Mouse (Mus musculus) liver, embryonic 16.5 days (tissue): ENCODE data around the gene Fyb. TPM values are rescaled to one million over a fixed set of nuclear protein-coding genes. Genes with fewer than 3 reads are reported as not detected.
A peak's percentile ranks its signal among the peaks of the same experiment; 100 is the strongest.
"Not testable (repeated sequence)": the region's sequence is repeated elsewhere in the genome, so short reads cannot be mapped to it uniquely, and the experiment has no call there.

Experiments
- ATAC-seq: fragments of 200-750 bp; cut with Nextera tagmentation; 2 replicates; pipeline ENCODE4 v1.8.0; 2017; ENCODE audit warnings: low read depth, mild to moderate bottlenecking, moderate number of reproducible peaks, moderate library complexity
- H3K27ac ChIP-seq: fragments of 300-500 bp; sonication (generic); 2 replicates; pipeline ENCODE4 v1.5.1; 2014; ENCODE audit warnings: mild to moderate bottlenecking, low read length
- H3K27me3 ChIP-seq: fragments of 300-500 bp; sonication (generic); 2 replicates; pipeline ENCODE4 v1.6.1; 2014; ENCODE audit warnings: low read depth, low read length, mixed read lengths; ENCODE audit not compliant: control insufficient read depth, insufficient read depth
- H3K36me3 ChIP-seq: fragments of 300-500 bp; sonication (generic); 2 replicates; pipeline ENCODE4 v1.6.1; 2014; ENCODE audit warnings: mild to moderate bottlenecking; ENCODE audit not compliant: control insufficient read depth, insufficient read depth
- H3K4me1 ChIP-seq: fragments of 300-500 bp; sonication (generic); 2 replicates; pipeline ENCODE4 v1.6.1; 2014; ENCODE audit warnings: low read depth, low read length, mixed read lengths; ENCODE audit not compliant: control insufficient read depth
- H3K4me2 ChIP-seq: fragments of 300-500 bp; sonication (generic); 2 replicates; pipeline ENCODE4 v1.6.1; 2014; ENCODE audit warnings: low read depth, low read length, mixed read lengths
- H3K4me3 ChIP-seq: fragments of 300-500 bp; sonication (generic); 2 replicates; pipeline ENCODE4 v1.5.1; 2014; ENCODE audit warnings: low read depth, mild to moderate bottlenecking, low read length
- H3K9ac ChIP-seq: fragments of 300-500 bp; sonication (generic); 2 replicates; pipeline ENCODE4 v1.6.1; 2014; ENCODE audit warnings: low read depth, low read length
- H3K9me3 ChIP-seq: fragments of 300-500 bp; sonication (generic); replicated peaks from 2 replicates; pipeline ENCODE4 v1.6.1; 2016; ENCODE audit warnings: low read length; ENCODE audit not compliant: control insufficient read depth
- WGBS: fragments of 180-500 bp; shearing (Covaris S2); extraction: QIAGEN DNeasy Blood & Tissue Kit; methylation state at CpG from one replicate; pipeline ENCODE4 v1.1.7; 2014; ENCODE audit not compliant: insufficient replicate concordance; 5-methylcytosine and 5-hydroxymethylcytosine counted together
- polyA plus RNA-seq: library from polyadenylated mRNA; unstranded; fragments of >200 nt; fragmentation: Nextera tagmentation; extraction: Ambion mirVana; gene quantifications from 2 replicates; pipeline ENCODE4 v1.2.1, GENCODE M21; 2015

Gene Fyb
- polyA plus RNA-seq, 1 experiment from 2014 or later, result 21.9 TPM

GRCm38 (mm10) chr15:6579769-6580261 is 57.2 kb downstream of the Fyb start:
- H3K27me3 ChIP-seq, result no peaks in the 10 kb centered on the region
- no peaks in the 10 kb centered on the region for H3K36me3 ChIP-seq
- peaks cover 9% of the 10 kb centered on the region for H3K4me1 ChIP-seq
- 63% methylated on average over 11 of the region's 11 CpGs for WGBS
- H3K4me2 ChIP-seq, result peak overlapping the region; percentile 47
- H3K27ac ChIP-seq, result 0 out of 2 replicates have a peak overlapping the region, but pooled peaks have one; percentile 25
- ATAC-seq, result no peak
- H3K4me3 ChIP-seq, result no peak overlapping the region; the same call in 1 of the 2 replicates
- H3K9me3 ChIP-seq, result no peaks in the 10 kb centered on the region
- no peak overlapping the region for H3K9ac ChIP-seq

- Histone ChIP-seq H3K4me3 (no peak overlapping the region), H3K27me3 (no peaks in the 10 kb centered on the region), H3K27ac (no peak overlapping the region), H3K9ac (no peak overlapping the region), H3K4me2 (no peak overlapping the region), H3K4me1 (peaks cover 6% of the 10 kb centered on the region), H3K36me3 (no peaks in the 10 kb centered on the region), H3K9me3 (no peaks in the 10 kb centered on the region)
- ATAC-seq, result peak; percentile 64
- 29% methylated on average over 4 of the region's 4 CpGs for WGBS
These were observed 62.0 kb downstream of the Fyb start for GRCm38 (mm10) chr15:6584645-6585044.

- H3K4me1 ChIP-seq, H3K27me3 ChIP-seq, H3K36me3 ChIP-seq, H3K9me3 ChIP-seq, ATAC-seq, H3K4me2 ChIP-seq, H3K4me3 ChIP-seq, H3K9ac ChIP-seq, H3K27ac ChIP-seq: not testable (repeated sequence)
- 65% methylated on average over 7 of the region's 7 CpGs for WGBS
These were observed 63.7 kb downstream of the Fyb start for GRCm38 (mm10) chr15:6586351-6586750.

- Histone ChIP-seq H3K9ac (no peak overlapping the region), H3K4me3 (no peak overlapping the region), H3K4me2 (no peak overlapping the region), H3K27me3 (no peaks in the 10 kb centered on the region), H3K27ac (no peak overlapping the region), H3K4me1 (peaks cover 8% of the 10 kb centered on the region), H3K9me3 (no peaks in the 10 kb centered on the region), H3K36me3 (no peaks in the 10 kb centered on the region)
- 69% methylated on average over 3 of the region's 3 CpGs for WGBS
- no peak for ATAC-seq
These were observed 64.9 kb downstream of the Fyb start for GRCm38 (mm10) chr15:6587526-6587925.

GRCm38 (mm10) chr15:6588192-6588591 is 65.5 kb downstream of the Fyb start:
- no peak overlapping the region for H3K27ac ChIP-seq
- 41% methylated on average over 7 of the region's 7 CpGs for WGBS
- H3K4me2 ChIP-seq, result no peak overlapping the region

GRCm38 (mm10) chr15:6590846-6591451 is 68.3 kb downstream of the Fyb start:
- Histone ChIP-seq H3K27me3 (no peaks in the 10 kb centered on the region), H3K4me2 (no peak overlapping the region), H3K27ac (no peak overlapping the region), H3K4me3 (no peak overlapping the region), H3K9me3 (no peaks in the 10 kb centered on the region), H3K4me1 (peaks cover 6% of the 10 kb centered on the region), H3K36me3 (no peaks in the 10 kb centered on the region), H3K9ac (no peak overlapping the region)
- 30% methylated on average over 4 of the region's 4 CpGs for WGBS
- no peak for ATAC-seq

More at GRCm38 (mm10) chr15:6588192-6588591, 65.5 kb downstream of the Fyb start:
- H3K27me3 ChIP-seq, result no peaks in the 10 kb centered on the region
- no peaks in the 10 kb centered on the region for H3K36me3 ChIP-seq
- H3K9ac ChIP-seq, result no peak overlapping the region
- H3K4me3 ChIP-seq, result no peak overlapping the region
- H3K9me3 ChIP-seq, result no peaks in the 10 kb centered on the region
- peaks cover 10% of the 10 kb centered on the region for H3K4me1 ChIP-seq
- ATAC-seq, result no peak

GRCm38 (mm10) chr15:6591527-6591926 is 68.9 kb downstream of the Fyb start:
- 23% methylated on average over 1 of the region's 1 CpGs for WGBS
- peaks cover 6% of the 10 kb centered on the region for H3K4me1 ChIP-seq
- no peaks in the 10 kb centered on the region for H3K36me3 ChIP-seq
- H3K27me3 ChIP-seq, result no peaks in the 10 kb centered on the region
- H3K9me3 ChIP-seq, result no peaks in the 10 kb centered on the region
- H3K27ac ChIP-seq, result no peak overlapping the region
- no peak overlapping the region for H3K4me3 ChIP-seq
- ATAC-seq, result no peak
- no peak overlapping the region for H3K4me2 ChIP-seq
- H3K9ac ChIP-seq, result no peak overlapping the region

- 32% methylated on average over 5 of the region's 5 CpGs for WGBS
- Histone ChIP-seq H3K9me3 (no peaks in the 10 kb centered on the region), H3K4me3 (no peak overlapping the region), H3K36me3 (no peaks in the 10 kb centered on the region), H3K4me1 (peaks cover 6% of the 10 kb centered on the region), H3K9ac (no peak overlapping the region), H3K4me2 (peak overlapping the region; percentile 9; the same call in 1 of the 2 replicates), H3K27me3 (no peaks in the 10 kb centered on the region), H3K27ac (no peak overlapping the region)
- no peak for ATAC-seq
These were observed 70.1 kb downstream of the Fyb start for GRCm38 (mm10) chr15:6592561-6593253.

GRCm38 (mm10) chr15:6593254-6593623 is 70.6 kb downstream of the Fyb start:
- no peaks in the 10 kb centered on the region for H3K9me3 ChIP-seq
- no peak overlapping the region for H3K9ac ChIP-seq
- no peaks in the 10 kb centered on the region for H3K27me3 ChIP-seq
- no peaks in the 10 kb centered on the region for H3K36me3 ChIP-seq
- no peak overlapping the region for H3K4me3 ChIP-seq
- peaks cover 6% of the 10 kb centered on the region for H3K4me1 ChIP-seq
- 48% methylated on average over 1 of the region's 1 CpGs for WGBS
- no peak overlapping the region for H3K27ac ChIP-seq
- ATAC-seq, result no peak
- no peak overlapping the region for H3K4me2 ChIP-seq
